Mouse (Mus musculus) stomach, postnatal 0 days (tissue): Measurements from ENCODE around the gene Akain1.

Source experiments
- CTCF ChIP-seq: IDR thresholded peaks from 2 replicates; pipeline ENCODE4 v1.5.1; 2016; ENCODE audit warnings: antibody characterized with exemption, low read depth, mild to moderate bottlenecking, moderate library complexity
- EP300 ChIP-seq: optimal IDR thresholded peaks from 2 replicates; pipeline ENCODE3; 2016; ENCODE audit warnings: antibody characterized with exemption

- TF ChIP-seq CTCF (peak; percentile 66), EP300 (no peak)
Observed at GRCm38 (mm10) chr17:69506070-69506469, 66.9 kb downstream of the Akain1 start.
